Mouse (Mus musculus) brain, embryonic 14.5 days (tissue): ENCODE results near the gene Blvra.
"Not testable (repeated sequence)": the region's sequence is repeated elsewhere in the genome, so short reads cannot be mapped to it uniquely, and the experiment has no call there.

Experiments
- CTCF ChIP-seq: fragments of 200-500 bp; IDR thresholded peaks from 2 replicates; pipeline ENCODE4 v1.5.1; 2012; ENCODE audit warnings: inconsistent platforms, mild to moderate bottlenecking, moderate library complexity, borderline replicate concordance; ENCODE audit not compliant: insufficient read depth, insufficient read length; ENCODE audit errors: extremely low read depth
- POLR2A ChIP-seq: fragments of 200-500 bp; IDR thresholded peaks from 2 replicates; pipeline ENCODE4 v1.6.1; 2012; ENCODE audit warnings: mild to moderate bottlenecking, inconsistent platforms, borderline replicate concordance; ENCODE audit not compliant: poor library complexity, insufficient read depth, insufficient read length, severe bottlenecking; ENCODE audit errors: extremely low read depth

- not testable (repeated sequence) for TF ChIP-seq CTCF, POLR2A
Measured at GRCm38 (mm10) chr2:127135255-127135654, 64.8 kb downstream of the Blvra start.
